Mouse (Mus musculus) kidney, adult 2 months (tissue): ENCODE measurements around the gene Cypt14. TPM values are rescaled to one million over a fixed set of nuclear protein-coding genes. Genes with fewer than 3 reads are reported as not detected.
"Not testable (repeated sequence)": the region's sequence is repeated elsewhere in the genome, so short reads cannot be mapped to it uniquely, and the experiment has no call there.

Source experiments
- DNase-seq: peaks from one replicate; pipeline ENCODE4 v3.0.0; 2021
- H3K27ac ChIP-seq: fragments of 200-500 bp; 2 replicates; pipeline ENCODE4 v1.5.1; 2012; ENCODE audit warnings: low read depth, low read length, control low read depth, inconsistent platforms; ENCODE audit not compliant: insufficient read depth
- H3K27me3 ChIP-seq: fragments of 200-500 bp; replicated peaks from 2 replicates; pipeline ENCODE4 v1.6.1; 2012; ENCODE audit warnings: mild to moderate bottlenecking, moderate library complexity, low read length, inconsistent platforms; ENCODE audit not compliant: control insufficient read depth, insufficient read depth
- H3K36me3 ChIP-seq: fragments of 200-500 bp; 2 replicates; pipeline ENCODE4 v1.6.1; 2012; ENCODE audit warnings: mild to moderate bottlenecking, moderate library complexity, low read length, inconsistent platforms; ENCODE audit not compliant: control insufficient read depth, insufficient read depth
- H3K4me1 ChIP-seq: fragments of 200-500 bp; 2 replicates; pipeline ENCODE4 v1.6.1; 2011; ENCODE audit warnings: low read length; ENCODE audit not compliant: control insufficient read depth, insufficient read depth
- H3K4me3 ChIP-seq: fragments of 200-500 bp; 2 replicates; pipeline ENCODE4 v1.5.1; 2011; ENCODE audit warnings: mild to moderate bottlenecking, low read depth, low read length, control low read depth; ENCODE audit not compliant: insufficient read depth
- WGBS: fragments of 180-500 bp; shearing (Covaris S2); methylation state at CpG from one replicate; pipeline ENCODE4 v1.1.7; 2018; 5-methylcytosine and 5-hydroxymethylcytosine counted together
- polyA plus RNA-seq: library from polyadenylated mRNA; depleted of rRNA; stranded (reverse); fragments of >200 nt; gene quantifications from 2 replicates; pipeline ENCODE4 v1.2.3, GENCODE M21; 2012; rRNA removed

Gene Cypt14
- not detected in 2 replicates for polyA plus RNA-seq

GRCm38 (mm10) chrX:39863504-39863903, at the start of gene Cypt14:
Cypt14 (minus strand) TSS chrX:39863604.
- not testable (repeated sequence) for H3K36me3 ChIP-seq, H3K27ac ChIP-seq, H3K4me3 ChIP-seq, H3K4me1 ChIP-seq, DNase-seq, H3K27me3 ChIP-seq
- 72% methylated on average over 2 of the region's 2 CpGs for WGBS
